Mouse (Mus musculus) liver, adult 2 months (tissue): ENCODE data around the gene Echdc2. TPM values are rescaled to one million over a fixed set of nuclear protein-coding genes. Genes with fewer than 3 reads are reported as not detected.
"Not testable (repeated sequence)": the region's sequence is repeated elsewhere in the genome, so short reads cannot be mapped to it uniquely, and the experiment has no call there.

Source experiments
- DNase-seq: peaks from one replicate; pipeline ENCODE4 v3.0.0-alpha.2; 2011; ENCODE audit warnings: low read depth, low spot score; ENCODE audit errors: extremely low read depth
- H3K27ac ChIP-seq: fragments of 200-500 bp; replicated peaks from 2 replicates; pipeline ENCODE4 v1.5.1; 2012; ENCODE audit warnings: low read depth, mild to moderate bottlenecking, control low read depth, inconsistent platforms, low read length; ENCODE audit not compliant: insufficient read depth
- H3K27me3 ChIP-seq: fragments of 200-500 bp; 2 replicates; pipeline ENCODE4 v1.6.1; 2012; ENCODE audit warnings: mild to moderate bottlenecking, moderate library complexity, low read length, inconsistent platforms; ENCODE audit not compliant: control insufficient read depth, insufficient read depth
- H3K36me3 ChIP-seq: fragments of 200-500 bp; 2 replicates; pipeline ENCODE4 v1.6.1; 2012; ENCODE audit warnings: low read length, inconsistent platforms; ENCODE audit not compliant: control insufficient read depth, insufficient read depth
- H3K4me1 ChIP-seq: fragments of 200-500 bp; 2 replicates; pipeline ENCODE4 v1.6.1; 2011; ENCODE audit warnings: low read length; ENCODE audit not compliant: control insufficient read depth, insufficient read depth
- H3K4me3 ChIP-seq: fragments of 200-500 bp; 2 replicates; pipeline ENCODE4 v1.5.1; 2011; ENCODE audit warnings: low read depth, mild to moderate bottlenecking, control low read depth, low read length, moderate library complexity; ENCODE audit not compliant: insufficient read depth
- H3K79me2 ChIP-seq: fragments of 200-500 bp; 2 replicates; pipeline ENCODE4 v1.6.1; 2012; ENCODE audit warnings: inconsistent platforms, mild to moderate bottlenecking, low read length, moderate library complexity; ENCODE audit not compliant: control insufficient read depth, insufficient read depth
- H3K9ac ChIP-seq: fragments of 200-500 bp; 2 replicates; pipeline ENCODE4 v1.6.1; 2012; ENCODE audit warnings: low read depth, mild to moderate bottlenecking, control low read depth, inconsistent platforms, low read length
- CTCF ChIP-seq: fragments of 200-500 bp; IDR thresholded peaks from 2 replicates; pipeline ENCODE4 v1.5.1; 2011; ENCODE audit warnings: low read depth, low read length, control low read depth
- POLR2A ChIP-seq: fragments of 200-500 bp; IDR thresholded peaks from 2 replicates; pipeline ENCODE4 v1.6.1; 2011; ENCODE audit warnings: low read length, control low read depth; ENCODE audit not compliant: insufficient read depth; ENCODE audit errors: extremely low read depth
- WGBS: fragments of 180-500 bp; shearing (Covaris S2); methylation state at CpG from one replicate; pipeline ENCODE4 v1.1.7; 2018; 5-methylcytosine and 5-hydroxymethylcytosine counted together
- polyA plus RNA-seq: library from polyadenylated mRNA; depleted of rRNA; stranded (reverse); fragments of >200 nt; gene quantifications from 2 replicates; pipeline ENCODE4 v1.2.3, GENCODE M21; 2012
- total RNA-seq: library from RNA; depleted of rRNA; stranded (reverse); fragments of >200 nt; gene quantifications from 2 replicates; pipeline ENCODE4 v1.2.3, GENCODE M21; 2014

The Echdc2 gene
- total and polyA plus RNA-seq, 2 experiments, result 141 to 264 TPM

DNA sequence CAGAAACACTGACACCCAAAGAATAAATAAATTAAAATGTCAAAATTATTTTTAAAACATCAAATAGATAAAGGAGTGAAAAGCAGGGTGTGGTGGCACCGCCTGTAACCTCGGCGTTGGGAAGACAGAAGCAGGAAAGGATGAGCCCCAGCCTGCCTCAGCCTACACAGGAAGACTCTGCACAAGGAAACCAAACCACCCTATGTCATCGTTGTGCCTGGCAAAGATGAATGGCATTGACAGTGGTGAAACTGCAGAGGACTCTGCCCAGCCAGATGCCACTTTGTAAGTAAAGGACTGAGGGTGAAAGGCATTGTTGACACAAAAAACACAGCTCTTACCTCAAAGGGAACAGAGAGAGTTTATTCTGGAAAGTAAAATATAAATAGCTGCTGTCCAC is 39.0 kb upstream of the Echdc2 start:
- H3K36me3 ChIP-seq, result no peaks in the 10 kb centered on the region
- no peak overlapping the region for H3K4me3 ChIP-seq
- H3K9ac ChIP-seq, result peak overlapping the region; percentile 49; the same call in 1 of the 2 replicates
- 33% methylated on average over 4 of the region's 4 CpGs for WGBS
- H3K27ac ChIP-seq, result peak overlapping the region; percentile 97
- peak; percentile 98 for DNase-seq
- no peaks in the 10 kb centered on the region for H3K27me3 ChIP-seq
- TF ChIP-seq POLR2A (no peak), CTCF (no peak)
- peaks cover 38% of the 10 kb centered on the region for H3K4me1 ChIP-seq
- peaks cover 4% of the 10 kb centered on the region; the same call in 1 of the 2 replicates for H3K79me2 ChIP-seq

DNA sequence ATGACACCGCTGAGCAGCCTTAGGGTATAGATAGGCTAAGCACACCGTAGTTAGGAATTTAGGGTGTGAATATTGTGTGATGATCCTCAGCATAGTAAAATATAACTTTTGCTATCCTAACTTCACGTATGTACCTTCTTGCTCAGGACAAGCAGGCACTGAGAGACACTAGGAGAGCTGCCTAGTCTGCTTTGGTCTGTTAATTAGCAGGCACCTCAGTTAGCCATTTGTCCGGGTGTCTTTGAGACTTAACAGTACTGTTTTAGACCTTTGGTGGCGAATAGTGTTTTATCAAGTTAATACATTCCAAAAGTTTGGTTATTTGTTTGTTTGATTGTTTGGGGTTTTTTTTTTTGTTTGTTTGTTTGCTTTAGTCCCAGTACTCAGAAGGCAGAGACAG is 37.7 kb upstream of the Echdc2 start:
- peaks cover 40% of the 10 kb centered on the region for H3K4me1 ChIP-seq
- H3K27ac ChIP-seq, result peak overlapping the region; percentile 99
- no peaks in the 10 kb centered on the region for H3K27me3 ChIP-seq
- H3K79me2 ChIP-seq, result peaks cover 4% of the 10 kb centered on the region; the same call in 1 of the 2 replicates
- DNase-seq, result no peak
- H3K4me3 ChIP-seq, result no peak overlapping the region
- H3K9ac ChIP-seq, result peak overlapping the region; percentile 52; the same call in 1 of the 2 replicates
- WGBS, result 89% methylated on average over 5 of the region's 5 CpGs
- TF ChIP-seq CTCF (no peak), POLR2A (no peak)
- no peaks in the 10 kb centered on the region for H3K36me3 ChIP-seq

- no peaks in the 10 kb centered on the region for H3K27me3 ChIP-seq
- H3K79me2 ChIP-seq, result peaks cover 4% of the 10 kb centered on the region; the same call in 1 of the 2 replicates
- WGBS, result 94% methylated on average over 2 of the region's 2 CpGs
- TF ChIP-seq CTCF, result no peak
- H3K4me3 ChIP-seq, result no peak overlapping the region
- peak; percentile 4 for DNase-seq
- H3K36me3 ChIP-seq, result no peaks in the 10 kb centered on the region
- peaks cover 38% of the 10 kb centered on the region for H3K4me1 ChIP-seq
- H3K9ac ChIP-seq, result no peak overlapping the region
- peak overlapping the region; percentile 75 for H3K27ac ChIP-seq
Observed at GRCm38 (mm10) chr4:108128339-108128738, 36.9 kb upstream of the Echdc2 start.

DNA sequence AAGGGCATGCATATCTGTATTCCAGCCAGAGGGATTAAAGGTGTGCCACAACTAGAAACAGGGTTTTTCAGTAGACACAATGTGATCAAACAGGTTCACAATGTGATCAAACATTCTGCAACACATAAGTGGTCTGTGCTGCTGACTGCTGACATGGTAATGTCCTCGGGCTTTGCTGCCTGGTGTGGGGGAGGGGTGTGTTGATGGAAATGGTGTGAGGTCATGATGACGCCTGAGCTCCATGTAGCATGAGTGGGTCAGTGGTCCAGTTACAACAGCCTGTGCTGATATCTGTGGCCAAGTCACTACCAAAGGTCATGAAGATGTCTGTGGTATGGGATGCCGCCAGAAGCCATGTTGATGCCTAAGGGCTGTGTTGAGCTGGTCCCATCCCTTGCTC is 34.8 kb upstream of the Echdc2 start:
- no peaks in the 10 kb centered on the region for H3K36me3 ChIP-seq

GRCm38 (mm10) chr4:108136938-108137337 is 28.3 kb upstream of the Echdc2 start:
- Histone ChIP-seq H3K27ac (peak overlapping the region; percentile 82), H3K79me2 (no peaks in the 10 kb centered on the region), H3K36me3 (no peaks in the 10 kb centered on the region), H3K4me3 (no peak overlapping the region), H3K27me3 (no peaks in the 10 kb centered on the region), H3K9ac (peak overlapping the region; percentile 40; the same call in 1 of the 2 replicates), H3K4me1 (peaks cover 17% of the 10 kb centered on the region; the same call in 1 of the 2 replicates)
- peak; percentile 81 for DNase-seq
- TF ChIP-seq POLR2A, result no peak
- TF ChIP-seq CTCF, result no peak
- 24% methylated on average over 5 of the region's 5 CpGs for WGBS

More for the DNA sequence above, 34.8 kb upstream of the Echdc2 start:
- 0 out of 2 replicates have a peak overlapping the region, but pooled peaks have one; percentile 6 for H3K9ac ChIP-seq
- TF ChIP-seq CTCF, result no peak
- no peak for TF ChIP-seq POLR2A
- WGBS, result 28% methylated on average over 3 of the region's 3 CpGs
- H3K27ac ChIP-seq, result peak overlapping the region; percentile 81
- no peaks in the 10 kb centered on the region for H3K79me2 ChIP-seq
- peaks cover 29% of the 10 kb centered on the region for H3K4me1 ChIP-seq
- H3K27me3 ChIP-seq, result no peaks in the 10 kb centered on the region
- DNase-seq, result peak; percentile 70
- no peak overlapping the region for H3K4me3 ChIP-seq

DNA sequence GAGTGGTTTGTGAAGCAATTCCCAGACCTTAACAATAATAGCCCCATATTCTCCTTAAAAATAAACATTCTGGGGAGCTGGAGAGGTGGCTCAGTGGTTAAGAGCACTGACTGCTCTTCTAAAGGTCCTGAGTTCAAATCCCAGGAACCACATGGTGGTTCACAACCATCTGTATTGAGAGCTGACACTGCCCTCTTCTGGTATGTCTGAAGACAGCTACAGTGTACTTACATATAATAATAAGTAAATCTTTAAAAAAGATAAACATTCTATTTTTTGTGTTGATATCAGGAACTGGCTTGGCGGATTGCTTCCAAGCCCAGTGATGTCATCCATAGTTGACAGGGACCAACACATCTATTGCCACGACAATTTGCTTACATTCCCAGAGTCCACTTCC is 22.1 kb upstream of the Echdc2 start:
- not testable (repeated sequence) for H3K4me3 ChIP-seq, H3K36me3 ChIP-seq, H3K4me1 ChIP-seq, H3K9ac ChIP-seq, H3K27me3 ChIP-seq, H3K79me2 ChIP-seq
- 51% methylated on average over 2 of the region's 2 CpGs for WGBS
- peak overlapping the region; percentile 20; the same call in 1 of the 2 replicates for H3K27ac ChIP-seq
- DNase-seq, result peak; percentile 62
